Mouse (Mus musculus) CH12.LX (cell line): ENCODE results near the gene Ier2. TPM values are rescaled to one million over a fixed set of nuclear protein-coding genes. Genes with fewer than 3 reads are reported as not detected.

Experiments used
- DNase-seq: peaks from one replicate; pipeline ENCODE4 v3.0.0-alpha.2; 2013; ENCODE audit errors: extremely low read depth
- H3K27ac ChIP-seq: 2 replicates; pipeline ENCODE4 v1.5.1; 2012; ENCODE audit warnings: low read depth, mild to moderate bottlenecking, control low read depth, moderate library complexity; ENCODE audit not compliant: insufficient read depth
- H3K27me3 ChIP-seq: replicated peaks from 2 replicates; pipeline ENCODE3; 2012; ENCODE audit warnings: inconsistent platforms
- H3K36me3 ChIP-seq, 2 experiments: replicated peaks in 1 of 2; 2 replicates each; pipeline versions ENCODE3 to v1.6.1; 2012; ENCODE audit warnings: inconsistent platforms in 1 of 2, low read length in 1 of 2, mild to moderate bottlenecking in 1 of 2, mixed read lengths in 1 of 2, moderate library complexity in 1 of 2; ENCODE audit not compliant: control insufficient read depth in 1 of 2, insufficient read depth in 1 of 2
- H3K4me1 ChIP-seq, 2 experiments: 2 replicates each; pipeline ENCODE4 v1.6.1; 2012; ENCODE audit warnings: inconsistent platforms in 1 of 2, moderate library complexity in 1 of 2; ENCODE audit not compliant: insufficient read depth in 2 of 2, control insufficient read depth in 1 of 2
- H3K4me2 ChIP-seq: 2 replicates; pipeline ENCODE4 v1.6.1; 2012; ENCODE audit warnings: low read depth, mild to moderate bottlenecking, control low read depth; ENCODE audit not compliant: poor library complexity, insufficient read depth, severe bottlenecking
- H3K4me3 ChIP-seq, 3 experiments: fragments of 150-350 bp in 1 of 3; sonication (generic) in 1 of 3; replicated peaks in 1 of 3; 2 replicates each; pipeline versions ENCODE3 to v1.5.1; 2011 to 2012; ENCODE audit warnings: low read depth in 2 of 3, low read length in 2 of 3, mild to moderate bottlenecking in 2 of 3, moderate library complexity in 2 of 3, control low read depth in 1 of 3, improper control_type of control experiment in 1 of 3, inconsistent platforms in 1 of 3, mixed read lengths in 1 of 3; ENCODE audit not compliant: poor library complexity in 1 of 3
- H3K79me2 ChIP-seq: replicated peaks from 2 replicates; pipeline ENCODE4 v1.6.1; 2012; ENCODE audit warnings: mild to moderate bottlenecking, moderate library complexity; ENCODE audit not compliant: control insufficient read depth, poor library complexity, insufficient read depth, severe bottlenecking; ENCODE audit errors: extremely low read depth
- H3K9ac ChIP-seq: 2 replicates; pipeline ENCODE4 v1.6.1; 2012; ENCODE audit warnings: low read depth, mild to moderate bottlenecking, control low read depth, moderate library complexity; ENCODE audit not compliant: insufficient read depth
- H3K9me3 ChIP-seq: replicated peaks from 2 replicates; pipeline ENCODE3; 2012; ENCODE audit warnings: low read length, inconsistent platforms, mixed read lengths
- BHLHE40 ChIP-seq: IDR thresholded peaks from 2 replicates; pipeline ENCODE4 v1.6.1; 2011; ENCODE audit warnings: mild to moderate bottlenecking, low read depth, low read length, improper control_type of control experiment
- CHD1 ChIP-seq: IDR thresholded peaks from 2 replicates; pipeline ENCODE4 v1.6.1; 2012; ENCODE audit warnings: low read depth, low read length, improper control_type of control experiment, inconsistent platforms
- CHD2 ChIP-seq: IDR thresholded peaks from 2 replicates; pipeline ENCODE4 v1.6.1; 2011; ENCODE audit warnings: low read length, improper control_type of control experiment
- E2F4 ChIP-seq: IDR thresholded peaks from 2 replicates; pipeline ENCODE4 v1.6.1; 2011; ENCODE audit warnings: low read depth, low read length, improper control_type of control experiment; ENCODE audit not compliant: insufficient replicate concordance
- EP300 ChIP-seq: IDR thresholded peaks from 2 replicates; pipeline ENCODE4 v1.6.1; 2011; ENCODE audit warnings: low read length, improper control_type of control experiment
- ETS1 ChIP-seq: conservative IDR thresholded peaks from 2 replicates; pipeline ENCODE4 v1.6.1; 2012; ENCODE audit warnings: low read depth, mild to moderate bottlenecking, inconsistent platforms, low read length, improper control_type of control experiment, moderate library complexity
- HCFC1 ChIP-seq: IDR thresholded peaks from 2 replicates; pipeline ENCODE4 v1.6.1; 2012; ENCODE audit warnings: low read depth, mild to moderate bottlenecking, inconsistent platforms, low read length, improper control_type of control experiment
- IRF4 ChIP-seq: IDR thresholded peaks from 2 replicates; pipeline ENCODE4 v1.6.1; 2014; ENCODE audit warnings: low read depth, mild to moderate bottlenecking, inconsistent platforms, low read length, improper control_type of control experiment
- JUN ChIP-seq: IDR thresholded peaks from 2 replicates; pipeline ENCODE4 v1.6.1; 2011; ENCODE audit warnings: low read depth, mild to moderate bottlenecking, low read length, improper control_type of control experiment, moderate library complexity; ENCODE audit not compliant: insufficient read depth
- KAT2A ChIP-seq: IDR thresholded peaks from 2 replicates; pipeline ENCODE4 v1.6.1; 2012; ENCODE audit warnings: low read length, improper control_type of control experiment, inconsistent platforms; ENCODE audit not compliant: insufficient replicate concordance
- MAX ChIP-seq: IDR thresholded peaks from 2 replicates; pipeline ENCODE4 v1.6.1; 2011; ENCODE audit warnings: low read length, improper control_type of control experiment
- MXI1 ChIP-seq: IDR thresholded peaks from 2 replicates; pipeline ENCODE4 v1.6.1; 2011; ENCODE audit warnings: mild to moderate bottlenecking, low read depth, low read length, improper control_type of control experiment
- MYC ChIP-seq: IDR thresholded peaks from 2 replicates; pipeline ENCODE4 v1.6.1; 2011; ENCODE audit warnings: low read depth, mild to moderate bottlenecking, improper control_type of control experiment, low read length
- POLR2A ChIP-seq: IDR thresholded peaks from 2 replicates; pipeline ENCODE4 v1.6.1; 2011; ENCODE audit warnings: low read depth, mild to moderate bottlenecking, improper control_type of control experiment, low read length
- POLR2AphosphoS2 ChIP-seq: IDR thresholded peaks from 2 replicates; pipeline ENCODE4 v1.6.1; 2011; ENCODE audit warnings: low read depth, low read length, improper control_type of control experiment
- RCOR1 ChIP-seq: conservative IDR thresholded peaks from 2 replicates; pipeline ENCODE4 v1.6.1; 2012; ENCODE audit warnings: low read depth, mild to moderate bottlenecking, inconsistent platforms, low read length, improper control_type of control experiment
- SMC3 ChIP-seq: IDR thresholded peaks from 2 replicates; pipeline ENCODE4 v1.6.1; 2011; ENCODE audit warnings: low read depth, low read length, improper control_type of control experiment
- UBTF ChIP-seq: IDR thresholded peaks from 2 replicates; pipeline ENCODE4 v1.6.1; 2012; ENCODE audit warnings: low read depth, mild to moderate bottlenecking, inconsistent platforms, low read length, improper control_type of control experiment, moderate library complexity
- ZMIZ1 ChIP-seq: IDR thresholded peaks from 2 replicates; pipeline ENCODE4 v1.6.1; 2012; ENCODE audit warnings: low read depth, mild to moderate bottlenecking, inconsistent platforms, low read length, improper control_type of control experiment
- dilution Hi-C: fragments of 300-500 bp; cut with MboI; formaldehyde crosslinking; loops from 2 replicates; pipeline ENCODE4 v1.14.3; 2020; ENCODE audit warnings: low sequenced_read_pairs; ENCODE audit not compliant: extremely low pct_unique_long_range_greater_than_20kb, extremely low pct_ligation_motif_present
- in situ Hi-C: fragments of 300-500 bp; cut with MboI; formaldehyde crosslinking; loops from 3 replicates; pipeline ENCODE4 v1.14.3; 2019; ENCODE audit warnings: low sequenced_read_pairs, low pct_ligation_motif_present, low pct_unique_long_range_greater_than_20kb, mixed read lengths
- polyA plus RNA-seq: library from polyadenylated mRNA; unstranded; fragments of >175 nt; gene quantifications from 2 replicates; pipeline ENCODE4 v1.2.1, GENCODE M21; 2012; ENCODE audit warnings: low read depth; ENCODE audit not compliant: insufficient read length
- total RNA-seq, 2 experiments: library from RNA; depleted of rRNA; stranded (reverse); fragments of 300-350 nt in 1 of 2; fragments of >200 nt in 1 of 2; gene quantifications; 2 replicates each; pipeline ENCODE4 v1.2.3; 2012 to 2014

Gene Ier2
- total and polyA plus RNA-seq, 3 experiments: 26.3 to 35.4 (median 30.3) TPM

DNA sequence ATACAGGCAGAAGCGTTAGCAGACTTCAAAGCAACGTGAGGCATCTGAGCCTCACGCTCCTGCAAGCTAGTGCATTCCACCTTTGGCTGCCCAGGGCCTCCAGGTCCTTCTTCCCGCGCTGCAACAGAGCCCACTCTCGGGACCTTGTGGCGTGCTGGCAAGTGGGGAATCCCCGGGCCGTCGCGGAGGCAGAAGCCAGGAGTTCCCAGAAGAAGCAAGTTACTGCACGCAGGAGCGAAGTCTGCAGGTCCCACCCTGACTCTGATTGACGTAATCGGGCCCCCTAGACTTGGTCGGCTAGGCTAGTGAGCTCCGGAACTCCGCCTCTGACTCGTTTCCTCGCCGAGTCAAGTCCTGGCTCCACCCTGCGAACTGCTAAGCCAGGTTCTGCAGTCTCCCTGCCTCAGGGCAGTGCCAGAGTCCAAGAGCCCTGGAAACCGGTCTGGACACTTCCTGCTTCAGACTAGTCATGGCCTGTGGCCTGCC, 6.0 kb downstream of the Ier2 start (continued):
- TF ChIP-seq HCFC1 (no peak), E2F4 (0 out of 2 replicates have a peak, but pooled peaks have one; percentile 35)
- TF ChIP-seq, all 38 proteins: peak for 9

DNA sequence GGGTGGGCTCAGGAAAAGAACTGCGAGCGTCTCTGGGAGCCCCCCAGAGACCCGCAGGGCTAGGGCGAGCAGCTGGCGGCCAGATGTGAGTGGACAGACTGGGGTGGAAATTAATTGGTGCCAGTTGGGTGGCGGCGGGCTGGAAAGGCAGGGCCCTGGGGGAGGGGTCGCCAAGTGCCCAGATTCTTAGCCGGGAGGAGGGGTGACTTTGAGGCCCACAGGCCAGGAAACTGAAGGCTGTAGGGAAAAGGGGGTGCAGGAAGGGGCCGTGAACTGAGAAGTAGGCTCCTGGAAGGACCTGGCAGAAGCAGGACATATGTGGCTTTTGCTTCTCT, 6.5 kb downstream of the Ier2 start:
- Histone ChIP-seq H3K4me1 (peaks cover 9 to 36% of the 10 kb centered on the region in 2 experiments), H3K79me2 (peaks cover 10% of the 10 kb centered on the region), H3K9me3 (no peaks in the 10 kb centered on the region), H3K27me3 (no peaks in the 10 kb centered on the region), H3K4me3 (no peak overlapping the region), H3K9ac (0 out of 2 replicates have a peak overlapping the region, but pooled peaks have one; percentile 4), H3K36me3 (no peaks in the 10 kb centered on the region), H3K4me2 (no peak overlapping the region), H3K27ac (no peak overlapping the region)
- in situ Hi-C loops: no loop called here
- TF ChIP-seq ZMIZ1 (no peak), POLR2AphosphoS2 (no peak), CHD1 (no peak), ETS1 (no peak), UBTF (no peak), CHD2 (no peak), IRF4 (no peak), MYC (no peak), RCOR1 (no peak), POLR2A (no peak), MXI1 (no peak), EP300 (no peak), BHLHE40 (no peak), MAX (no peak), JUN (no peak), SMC3 (no peak), KAT2A (no peak)
- dilution Hi-C loops: no loop called here
- no peak for DNase-seq
